Mouse (Mus musculus) heart, postnatal 10 days (tissue): ENCODE results near the gene Phldb3. TPM values are rescaled to one million over a fixed set of nuclear protein-coding genes. Genes with fewer than 3 reads are reported as not detected.

Source experiments
- DNase-seq, 2 experiments: peaks; one replicate each; pipeline ENCODE4 v3.0.0; 2021
- intact Hi-C: fragments of 180-260 bp; cut with DNase I; formaldehyde crosslinking; loops from one replicate; pipeline ENCODE4 v1.15.1; 2025
- total RNA-seq, 2 experiments: library from RNA; stranded (reverse); gene quantifications; 2 replicates each; pipeline ENCODE4 v1.2.3; 2021

Gene Phldb3
- total RNA-seq, 2 experiments from 2014 or later, result 0.22 to 0.48 TPM

- intact Hi-C loops, result no loop called here
- DNase-seq, result no peak
These were observed 66.0 kb downstream of the Phldb3 start, which contains the start of gene Tex101 for GRCm38 (mm10) chr7:24676575-24676974. Tex101 (minus strand) TSS chr7:24676675.

Other genes starting within 250 kb of the Phldb3 start
- gene Kcnn4, start 240.5 kb upstream of the Phldb3 start, total RNA-seq, result 1 to 10 TPM; 1.2 to 2.2 TPM
- gene Smg9, start 211.1 kb upstream of the Phldb3 start, total RNA-seq, result 10 to 100 TPM; 12.8 to 14.9 TPM
- gene Irgc1, start 158.5 kb upstream of the Phldb3 start, total RNA-seq, result not detected
- gene Plaur, start 148.3 kb upstream of the Phldb3 start, total RNA-seq, result 1 to 10 TPM; 4.2 to 6.1 TPM
- 10 to 100 TPM; 18.6 to 22.7 TPM for gene Cadm4, start 128.7 kb upstream of the Phldb3 start, total RNA-seq
- gene Zfp428, start 103.8 kb upstream of the Phldb3 start, total RNA-seq, result 10 to 100 TPM; 15.3 to 18.8 TPM
- gene AC161166.1, start 98.3 kb upstream of the Phldb3 start, total RNA-seq, result not detected
- gene Irgq, start 80.1 kb upstream of the Phldb3 start, total RNA-seq, result 10 to 100 TPM; 18.3 to 20.1 TPM
- not detected for gene Pinlyp, start 64.6 kb upstream of the Phldb3 start, total RNA-seq
- 10 to 100 TPM; 28.8 to 33.2 TPM for gene Xrcc1, start 64.5 kb upstream of the Phldb3 start, total RNA-seq
- 10 to 100 TPM; 20.5 to 25.0 TPM for gene Ethe1, start 23.2 kb upstream of the Phldb3 start, total RNA-seq
- under 1 TPM; 0.32 to 0.45 TPM for gene Zfp575, start 23.1 kb upstream of the Phldb3 start, total RNA-seq
- not detected for gene Lypd3, start 25.8 kb downstream of the Phldb3 start, total RNA-seq
- gene Tex101, start 65.9 kb downstream of the Phldb3 start, total RNA-seq, result not detected
- not detected for gene BC049730, start 98.5 kb downstream of the Phldb3 start, total RNA-seq
- not detected for gene Gm4763, start 116.1 kb downstream of the Phldb3 start, total RNA-seq
- gene Cd177, start 149.5 kb downstream of the Phldb3 start, total RNA-seq, result under 1 TPM in 1 of 2 experiments, not detected in 1; 0.14 TPM
- gene Ceacam10, start 166.4 kb downstream of the Phldb3 start, total RNA-seq, result not detected